Mouse (Mus musculus): ENCODE measurements at regions not wholly inside any gene's neighbourhood (a gene's known extent, or its start where the extent isn't known, plus 50 kb on each side); places are given as distances from the start of the nearest gene placed in this dataset.
A peak's percentile ranks its signal among the peaks of the same experiment; 100 is the strongest.

DNA sequence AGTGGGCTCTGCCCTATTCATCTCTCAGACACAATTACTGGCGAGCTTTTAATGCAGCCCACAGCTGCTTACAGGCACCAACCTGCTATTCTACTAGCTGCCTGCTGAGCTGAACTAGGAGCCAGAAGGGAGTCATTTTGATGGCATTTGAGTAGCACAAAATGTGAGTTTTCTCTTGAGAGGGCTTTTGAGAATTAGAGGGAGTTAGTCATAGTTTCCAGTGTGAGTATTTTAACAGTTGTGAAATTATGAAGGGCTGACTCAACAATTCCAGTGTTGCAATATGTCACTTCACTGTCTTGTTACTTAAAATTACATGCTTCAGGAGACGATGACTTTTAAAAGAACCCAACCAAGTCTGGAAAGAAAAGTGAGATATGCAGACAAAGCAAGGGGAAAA, 54.4 kb upstream of the Ly86 start:
- DNase-seq (ENCODE audit: low spot score) = no peak

DNA sequence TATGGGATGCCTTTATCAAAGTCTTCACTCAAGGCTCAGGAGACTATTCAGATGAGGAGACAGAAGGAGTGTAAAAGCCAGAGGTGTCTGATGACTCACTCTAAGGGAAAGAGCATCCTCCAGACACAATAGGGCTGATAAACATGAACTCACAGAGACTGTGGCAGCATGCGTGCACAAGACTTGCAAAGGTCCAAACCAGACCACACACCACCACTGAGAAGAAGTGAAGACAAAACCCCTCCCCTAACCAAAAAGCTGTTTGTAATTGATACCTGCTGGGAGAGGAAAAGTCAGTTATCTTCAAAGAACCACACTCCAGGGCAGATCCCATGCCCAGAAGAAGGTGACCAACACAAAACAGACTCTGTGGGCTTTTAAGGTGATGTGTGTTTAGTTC, 56.0 kb upstream of the Ly86 start:
- no peak for DNase-seq (ENCODE audit: low spot score)

DNA sequence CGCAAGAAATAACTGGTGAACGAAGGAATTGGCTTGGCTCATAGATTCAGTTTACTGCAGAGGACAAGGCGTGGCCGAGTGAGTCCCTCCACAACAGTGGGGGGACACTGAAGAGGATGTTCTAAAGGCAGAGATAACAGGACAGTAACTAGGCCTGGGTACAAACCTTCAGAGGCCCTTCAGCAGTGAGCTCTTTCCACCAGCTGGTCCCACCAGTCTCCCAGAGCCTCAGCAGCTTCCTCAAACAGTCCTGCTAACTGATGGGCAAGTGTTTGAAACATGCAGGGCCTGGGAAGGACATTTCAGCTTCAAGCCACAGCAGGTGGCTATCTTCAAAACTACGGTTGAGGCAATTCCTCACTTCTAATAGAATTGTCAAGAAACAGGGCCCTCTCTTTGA, 62.5 kb upstream of the Ly86 start:
- no peak for DNase-seq (ENCODE audit: low spot score)

DNA sequence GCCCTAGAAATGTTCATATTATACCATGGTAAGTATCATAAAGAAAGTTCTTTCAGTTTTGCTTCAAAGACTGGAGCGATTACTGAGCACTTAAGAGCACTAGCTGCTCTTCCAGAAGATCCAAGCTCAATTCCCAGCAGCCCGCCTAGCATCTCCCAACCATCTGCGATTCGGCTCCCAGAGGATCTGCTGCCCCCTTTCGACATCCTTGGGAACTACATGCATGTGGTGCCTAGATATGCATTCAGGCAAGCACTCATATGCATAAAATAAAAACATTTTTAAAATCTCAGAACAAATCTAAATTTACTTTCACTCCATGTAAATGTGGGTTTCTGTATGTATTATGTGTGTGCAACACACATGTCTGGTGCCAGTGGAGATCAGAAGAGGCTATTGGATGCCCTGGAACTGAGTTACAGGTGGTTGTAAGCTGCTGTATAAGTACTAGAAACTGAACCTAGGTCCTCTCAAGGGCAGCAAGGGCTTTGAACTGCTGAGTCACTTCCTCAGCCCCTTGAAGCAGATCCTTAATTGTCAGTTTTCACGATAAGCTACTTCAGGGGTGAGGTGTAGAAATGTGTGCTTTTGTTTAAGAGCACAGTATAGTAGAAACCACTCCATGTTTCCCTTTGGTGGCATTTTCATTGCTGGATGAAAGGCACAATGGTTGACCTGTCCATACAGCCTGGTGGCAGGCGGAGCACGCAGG, 65.8 kb upstream of the Ly86 start:
- no peak for DNase-seq (ENCODE audit: low spot score)

DNA sequence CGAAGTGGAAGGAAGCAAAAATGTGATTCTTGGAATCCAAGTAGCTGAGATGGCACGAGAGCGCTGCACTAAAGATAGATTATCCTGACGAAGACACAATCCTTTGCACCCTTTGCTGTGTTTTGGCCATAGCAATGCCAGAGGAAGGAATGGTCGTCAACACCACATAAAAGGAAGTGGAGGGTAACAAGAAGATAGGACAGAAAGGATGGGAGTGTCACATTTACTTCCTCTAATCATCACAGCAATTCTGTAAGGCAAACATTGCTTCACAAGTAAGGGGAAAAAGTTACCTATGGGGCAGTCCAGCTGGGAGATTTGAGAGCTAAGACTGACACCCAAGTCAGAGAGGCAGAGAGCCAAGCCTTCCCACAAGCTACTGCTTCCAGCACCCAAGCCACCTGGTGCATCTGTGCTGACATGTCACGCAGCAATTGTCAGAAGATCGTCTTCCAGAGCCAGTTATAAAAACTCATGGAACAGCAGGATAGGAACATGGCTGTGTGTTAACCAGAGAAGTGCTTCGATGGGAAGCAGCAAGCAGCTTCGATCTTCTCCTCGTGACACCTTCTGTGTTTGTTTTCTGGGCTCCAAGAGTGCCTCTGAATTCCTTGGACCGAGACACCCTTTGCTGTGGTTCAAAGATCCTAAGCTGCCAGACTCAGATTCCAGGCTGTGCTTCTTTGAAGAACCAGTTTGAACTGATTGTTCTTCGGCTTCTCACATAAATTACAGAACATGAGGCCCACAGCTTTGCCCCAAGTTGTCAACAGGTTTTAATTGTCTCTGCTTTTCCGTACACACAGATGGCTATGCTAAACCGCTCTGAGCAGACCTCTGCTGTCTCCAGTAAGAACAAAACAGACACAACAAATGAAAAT, 95.2 kb upstream of the Ly86 start:
- DNase-seq (ENCODE audit: low spot score) = peak; percentile 16

DNA sequence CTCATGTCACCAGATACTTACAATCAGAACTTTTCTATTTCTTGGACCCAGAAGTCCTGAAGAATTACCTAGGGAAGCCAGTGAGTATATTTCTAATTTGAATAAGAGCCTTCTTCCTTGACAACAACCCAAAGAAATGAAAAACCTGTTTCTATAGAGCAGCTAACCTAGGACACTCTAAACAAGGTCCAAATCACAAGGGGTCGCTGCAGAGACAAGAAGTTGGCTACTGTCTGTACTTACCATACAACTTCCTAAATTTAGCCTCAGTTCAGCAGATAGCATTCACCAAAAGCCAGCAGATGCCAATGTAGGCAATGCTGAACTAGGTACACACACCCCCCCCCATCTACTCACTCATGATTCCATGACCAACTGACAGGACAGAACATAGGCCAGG, 96.3 kb upstream of the Ly86 start:
- no peak for DNase-seq (ENCODE audit: low spot score)

DNA sequence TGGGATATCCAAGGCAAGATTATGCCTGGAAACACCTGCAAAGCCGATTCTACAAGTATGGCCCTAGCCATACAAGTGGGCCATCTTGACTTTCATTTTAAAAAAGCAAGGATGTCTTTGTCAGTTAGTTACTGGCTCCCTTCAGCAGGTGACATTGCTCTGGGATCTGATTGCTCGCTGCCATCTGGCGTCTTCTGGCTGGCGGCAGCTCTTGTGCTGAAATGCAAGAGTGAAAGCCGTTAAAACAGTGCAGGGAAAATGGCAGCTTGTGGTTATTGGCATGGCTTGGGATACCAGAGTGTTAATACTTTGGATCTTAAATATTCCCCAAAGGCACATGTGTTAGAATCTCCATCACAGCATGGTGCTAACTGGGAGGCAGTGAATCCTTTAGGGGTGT, 105.0 kb upstream of the Ly86 start:
- DNase-seq (ENCODE audit: low spot score) = no peak

DNA sequence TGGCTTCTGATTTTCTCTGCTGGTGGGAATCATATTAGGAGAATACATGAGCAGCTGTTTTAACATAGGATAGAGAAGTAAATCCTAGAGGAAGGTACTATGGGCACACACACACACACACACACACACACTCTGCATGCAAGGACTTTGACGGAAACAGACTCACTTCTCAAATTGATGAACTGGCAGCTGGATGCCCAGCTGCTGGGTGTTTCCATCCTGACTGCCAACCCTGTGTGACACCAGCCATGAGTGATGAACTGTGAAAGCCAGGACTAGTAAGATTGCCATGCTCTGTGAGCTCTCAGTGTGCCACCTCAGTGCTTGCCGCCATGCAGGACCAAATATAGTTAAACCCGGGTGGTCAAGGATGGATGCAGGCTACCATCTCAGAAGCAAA, 107.7 kb upstream of the Ly86 start:
- DNase-seq (ENCODE audit: low spot score) = no peak

DNA sequence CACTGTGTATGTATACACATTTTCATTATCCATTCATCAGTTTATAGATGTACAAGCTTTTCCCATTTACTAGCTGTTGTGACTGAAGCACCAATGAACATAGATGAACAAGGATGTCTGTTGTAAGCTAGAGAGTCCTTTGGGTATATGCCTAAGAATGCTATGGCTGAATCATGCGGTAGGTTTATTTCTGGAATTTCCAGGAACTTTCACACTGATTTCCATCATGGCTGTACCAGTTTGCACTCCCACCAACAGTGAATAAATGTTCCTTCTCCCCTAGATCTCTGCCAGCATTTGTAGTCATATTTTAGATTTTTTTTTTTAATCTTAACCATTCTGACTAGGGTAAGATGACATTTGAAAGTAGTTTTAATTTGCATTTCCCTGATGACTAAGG, 119.2 kb upstream of the Ly86 start:
- DNase-seq (ENCODE audit: low spot score) = no peak

DNA sequence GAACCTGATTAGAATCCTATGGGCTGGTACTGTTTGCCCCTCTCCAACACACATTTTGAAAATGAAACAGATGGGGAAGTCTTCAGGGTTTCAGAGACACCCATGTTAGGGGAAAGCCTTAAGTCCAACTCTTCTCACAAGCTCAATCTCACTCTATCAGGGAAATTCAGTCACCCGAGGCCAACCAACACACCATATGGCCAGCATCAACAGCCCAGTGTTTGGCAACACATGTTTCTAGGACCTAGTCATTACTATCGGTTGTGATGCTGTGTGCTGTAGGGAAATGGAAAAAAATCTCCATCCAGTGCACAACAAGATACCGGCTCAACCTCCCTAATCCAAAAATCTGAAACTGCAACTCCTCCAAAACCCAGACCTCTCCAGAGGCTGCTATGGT, 124.6 kb upstream of the Ly86 start:
- no peak for DNase-seq (ENCODE audit: low spot score)

DNA sequence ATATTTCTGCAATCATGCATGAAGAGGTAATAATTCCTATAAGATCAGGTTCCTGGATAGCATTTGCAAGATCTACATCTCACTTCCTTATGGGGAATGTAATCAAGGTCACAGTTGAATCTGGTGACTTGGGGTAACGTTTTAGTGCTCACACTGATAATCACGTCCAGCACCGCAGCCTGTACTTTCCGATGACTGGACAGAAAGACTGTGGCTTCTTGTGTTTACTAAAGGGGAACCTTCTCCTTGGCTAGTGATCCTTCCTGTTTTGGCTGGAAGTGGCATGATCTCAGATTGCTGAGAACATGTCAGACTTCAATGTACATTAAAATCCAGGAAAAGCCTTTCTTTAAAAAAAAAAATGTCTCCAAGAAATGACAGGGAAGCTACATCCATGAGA, 126.4 kb upstream of the Ly86 start:
- DNase-seq (ENCODE audit: low spot score) = no peak

DNA sequence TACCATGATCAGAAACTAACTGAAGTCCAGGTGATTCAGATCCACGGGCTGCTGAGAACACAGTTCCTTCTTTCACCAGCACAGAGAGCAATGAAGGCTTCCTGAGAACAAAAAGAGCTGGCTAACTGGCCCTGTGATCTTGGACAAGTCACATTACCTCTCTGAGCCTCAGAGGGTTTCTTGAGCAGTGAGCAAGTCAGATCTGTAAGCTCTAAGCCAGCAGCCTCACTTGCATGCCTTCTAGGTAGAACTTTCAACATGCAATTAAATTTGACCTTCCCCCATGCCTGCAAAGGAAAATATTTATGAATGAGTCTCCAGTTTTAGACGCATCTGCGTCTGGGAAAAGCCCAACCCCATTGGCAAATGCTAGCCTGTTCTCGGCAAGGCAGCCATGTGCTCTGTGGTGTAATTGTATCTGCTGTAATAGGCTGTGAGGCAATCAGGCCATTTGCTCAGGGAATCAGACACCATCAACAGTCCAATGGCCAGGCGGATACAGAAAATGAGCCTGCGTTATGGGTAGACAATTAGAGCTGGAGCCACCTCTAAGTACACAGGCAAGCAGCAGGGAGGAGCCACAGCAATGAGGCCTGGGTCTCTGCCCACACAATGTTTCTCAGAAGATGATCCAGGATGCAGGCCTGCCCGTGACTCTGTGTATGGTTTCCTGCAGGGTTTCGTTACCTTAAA, 130.3 kb upstream of the Ly86 start:
- DNase-seq (ENCODE audit: low spot score) = peak; percentile 33

DNA sequence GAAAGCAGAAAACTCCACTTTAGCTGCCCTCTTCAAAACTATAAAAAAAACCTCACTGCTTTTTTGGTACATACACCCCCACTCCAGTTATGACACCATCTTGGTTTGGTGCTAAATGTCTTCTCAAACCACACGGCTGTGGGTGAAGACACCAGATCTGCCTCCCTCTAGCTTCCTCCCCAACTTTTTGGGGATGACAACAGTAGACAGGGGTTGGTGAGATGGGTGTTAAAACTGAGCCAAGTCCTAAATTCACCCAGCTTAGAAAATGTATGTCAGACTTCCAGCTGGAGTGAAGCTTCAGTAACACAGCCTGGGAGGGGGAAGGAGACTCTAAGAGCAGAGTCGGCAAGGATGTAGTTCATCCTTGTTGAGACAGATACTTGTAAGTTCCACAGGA, 147.1 kb upstream of the F13a1 start:
- no peak for DNase-seq (ENCODE audit: low spot score)

DNA sequence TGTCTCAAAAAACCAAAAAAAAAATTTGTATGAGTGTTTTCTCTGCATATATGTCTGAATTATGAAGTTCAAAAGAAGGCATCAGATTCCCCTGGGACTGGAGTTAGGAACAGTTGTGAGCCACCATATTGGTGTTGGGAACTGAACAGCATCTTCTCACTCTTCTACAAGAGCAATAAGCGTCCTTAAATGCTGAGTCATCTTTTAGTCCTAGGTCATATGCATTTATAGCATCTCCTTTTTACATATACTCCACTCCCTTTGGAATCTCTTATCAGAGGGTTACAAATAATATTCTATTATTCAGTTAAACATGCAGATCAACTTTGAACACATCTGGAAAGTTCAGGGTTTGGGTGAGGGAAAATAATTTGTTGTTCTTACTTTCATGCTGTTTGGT, 145.8 kb upstream of the F13a1 start:
- DNase-seq (ENCODE audit: low spot score) = no peak

DNA sequence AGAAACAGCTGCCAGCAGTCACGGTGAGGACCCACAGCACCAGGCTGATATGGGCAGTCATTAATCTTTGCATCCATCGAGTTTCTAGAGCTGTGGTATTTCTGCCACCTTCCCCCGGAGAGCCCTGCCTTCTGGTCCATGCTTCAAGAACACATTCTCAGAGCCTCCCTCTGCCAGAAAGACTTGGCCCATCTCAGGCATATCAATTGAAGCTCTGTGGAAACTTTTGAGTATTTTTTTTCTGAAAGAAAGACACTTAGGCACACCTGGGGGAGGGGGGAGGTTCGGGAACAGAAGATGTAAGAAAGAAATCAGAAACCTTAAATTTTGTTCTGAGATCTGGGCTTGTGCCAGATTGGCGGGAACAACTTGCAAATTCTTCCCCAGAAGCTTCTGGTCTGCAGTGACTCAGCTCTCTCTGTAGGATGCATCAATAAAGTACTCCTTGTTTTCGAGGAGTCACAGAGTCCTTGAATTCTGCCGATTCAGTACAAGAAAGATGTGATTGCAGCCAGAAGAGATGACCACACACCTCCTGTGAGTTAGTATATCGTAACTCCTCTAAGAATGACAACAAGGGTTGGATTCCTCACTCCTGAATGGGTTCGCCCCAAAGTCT, 131.2 kb upstream of the F13a1 start:
- no peak for DNase-seq (ENCODE audit: low spot score)

DNA sequence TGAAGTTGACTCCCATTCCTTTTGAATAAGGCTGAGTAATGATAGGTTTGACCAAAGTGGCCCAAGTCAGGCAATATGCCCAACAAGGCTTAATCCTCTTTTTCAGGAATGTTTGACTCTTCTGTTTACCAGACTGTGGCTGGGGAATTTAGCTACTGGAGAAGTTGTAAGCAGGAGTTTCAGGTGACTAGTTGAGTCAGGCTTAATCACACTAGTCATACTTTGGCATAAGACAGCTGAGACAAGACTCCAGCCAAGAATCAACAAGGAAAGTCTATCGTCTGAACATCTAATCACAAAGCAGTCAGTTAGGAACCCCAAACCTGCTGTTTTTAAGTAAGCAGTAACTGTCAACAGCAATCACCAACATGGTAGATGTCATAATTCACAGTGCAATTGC, 126.5 kb upstream of the F13a1 start:
- DNase-seq (ENCODE audit: low spot score) = no peak

DNA sequence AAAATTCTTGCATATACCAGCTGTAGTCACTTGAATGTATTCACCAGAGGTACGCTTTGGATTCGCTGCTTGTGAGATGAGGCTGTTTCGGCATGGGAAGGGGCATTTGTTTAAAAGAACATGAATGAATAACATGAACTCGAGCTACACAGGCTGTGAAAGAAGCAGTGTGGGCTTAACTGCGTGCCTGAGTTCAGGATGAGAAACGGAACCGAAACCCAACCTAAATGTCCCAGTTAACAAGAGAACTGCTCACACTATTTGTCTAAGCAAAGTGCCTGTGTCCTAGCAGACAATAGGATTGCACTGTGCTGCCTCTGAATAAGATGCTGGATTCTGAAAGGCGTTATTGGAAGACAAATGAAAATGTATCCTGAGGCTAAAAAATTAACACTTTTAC, 126.0 kb upstream of the F13a1 start:
- DNase-seq (ENCODE audit: low spot score) = no peak

DNA sequence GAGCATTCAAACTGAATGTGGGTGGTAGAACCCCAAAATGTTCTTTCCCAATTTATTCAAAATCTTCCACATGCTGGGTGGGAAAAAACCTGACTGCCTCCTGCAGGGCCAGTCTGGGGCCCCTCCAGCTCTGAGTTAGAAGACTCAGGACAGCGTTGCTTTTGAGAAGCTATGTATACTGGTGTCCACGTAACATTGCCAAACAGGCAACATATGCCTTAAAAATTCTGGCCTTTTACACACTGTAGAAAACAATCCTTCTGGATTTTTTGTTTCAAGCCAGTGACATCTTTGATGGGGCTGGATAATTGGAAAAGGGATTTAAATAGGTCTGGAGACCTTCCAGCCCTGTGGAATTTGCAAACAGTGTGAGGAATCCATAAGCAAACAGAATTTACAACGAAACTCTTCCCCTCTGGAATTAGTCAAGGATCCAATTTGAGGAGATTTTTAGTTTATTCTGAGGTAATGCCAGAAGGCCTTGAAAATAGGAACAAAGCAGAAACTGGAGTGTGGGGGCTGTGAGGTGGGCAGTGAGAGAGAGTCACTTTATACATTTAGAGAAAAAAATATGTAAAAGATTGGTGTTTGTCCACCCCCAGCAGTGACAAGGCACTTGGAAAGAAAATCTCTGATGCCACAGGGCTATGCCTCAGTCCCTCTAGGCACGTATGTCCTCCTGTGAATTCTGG, 108.9 kb upstream of the F13a1 start:
- no peak for DNase-seq (ENCODE audit: low spot score)

DNA sequence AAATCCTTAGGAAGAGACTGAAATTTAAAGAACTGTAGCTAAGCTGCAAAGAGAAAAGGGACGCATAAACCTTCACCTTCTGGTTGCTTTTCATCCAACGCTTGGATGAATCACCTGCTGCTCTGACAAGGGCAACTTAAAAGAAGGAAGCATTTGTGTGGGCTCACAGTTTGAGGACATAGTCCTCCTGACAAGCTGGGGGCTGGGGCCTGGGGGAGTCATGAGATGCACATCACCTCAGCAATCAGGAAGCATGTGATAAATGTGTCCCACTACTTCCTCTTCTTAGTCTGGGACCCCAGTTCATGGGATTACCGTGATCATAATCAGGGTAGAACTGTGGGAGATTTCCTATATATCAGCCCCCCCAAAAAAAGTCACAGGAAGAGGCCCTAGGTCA, 107.8 kb upstream of the F13a1 start:
- no peak for DNase-seq (ENCODE audit: low spot score)

DNA sequence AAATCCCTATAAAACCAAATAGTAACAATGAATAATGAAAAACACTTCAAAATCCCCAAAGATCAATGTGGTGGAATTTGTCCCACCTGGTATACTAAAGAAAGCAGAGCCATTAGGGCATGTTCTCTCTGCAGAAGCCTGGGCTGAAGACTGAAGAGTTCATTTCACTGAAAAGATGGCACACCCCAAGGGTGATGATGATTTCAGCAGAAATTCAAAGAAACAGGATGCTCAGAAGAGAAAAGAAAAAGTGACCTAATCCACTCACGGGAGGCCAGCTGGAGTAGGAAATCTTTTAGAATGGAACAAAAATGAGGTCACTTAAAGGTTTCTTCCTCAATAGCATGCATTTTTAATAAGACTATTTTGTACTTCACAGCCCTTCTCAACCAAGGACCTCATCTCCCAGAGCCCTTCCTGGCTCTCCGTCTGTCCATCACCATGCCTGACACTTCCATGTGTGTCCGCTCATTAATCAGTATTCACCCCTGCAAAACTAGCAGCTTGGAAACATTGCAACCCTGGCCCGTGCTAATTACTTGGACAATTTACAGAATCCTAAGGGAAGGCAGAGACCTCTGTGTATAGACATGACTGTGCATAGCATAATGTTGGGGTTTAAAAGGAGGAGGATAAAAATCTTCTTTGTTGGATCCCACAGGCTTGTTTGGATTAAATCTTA, 101.9 kb upstream of the F13a1 start:
- no peak for DNase-seq (ENCODE audit: low spot score)

DNA sequence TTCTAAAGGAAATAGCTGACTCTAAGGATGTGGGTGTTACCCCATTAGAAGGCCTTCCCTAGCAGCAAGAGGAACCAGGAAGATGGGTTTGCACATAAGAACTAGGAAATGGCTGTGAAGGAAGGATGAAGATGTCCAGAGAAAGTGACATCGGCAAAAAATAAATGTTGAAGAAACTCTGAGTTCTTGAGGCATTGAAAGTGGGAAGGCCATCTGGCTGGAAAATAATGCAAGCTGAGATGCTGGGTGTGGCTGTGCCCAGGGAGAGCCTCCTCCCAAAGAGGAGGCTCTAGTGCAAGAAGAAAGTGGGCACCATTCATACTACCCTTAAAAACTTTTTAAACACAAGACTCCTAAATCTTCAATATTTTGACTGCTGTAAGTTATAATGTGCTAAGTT, 99.9 kb upstream of the F13a1 start:
- no peak for DNase-seq (ENCODE audit: low spot score)
